Mouse (Mus musculus) adrenal gland, postnatal 10 days (tissue): ENCODE results near the gene Mmp11. TPM values are rescaled to one million over a fixed set of nuclear protein-coding genes. Genes with fewer than 3 reads are reported as not detected.

ENCODE experiments used
- DNase-seq: peaks from one replicate; pipeline ENCODE4 v3.0.0; 2021; ENCODE audit warnings: mixed read lengths
- long read RNA-seq, 2 experiments: library from polyadenylated mRNA; stranded (forward); transcript quantifications; one replicate each; pipeline ENCODE4 v2.0.0; 2021
- total RNA-seq, 2 experiments: library from RNA; stranded (reverse); gene quantifications; 2 replicates each; pipeline ENCODE4 v1.2.3; 2021

The Mmp11 gene
- 10 to 100 TPM in 1 of 2 experiments, 1 to 10 TPM in 1; 6.6 to 14.6 TPM for total RNA-seq
- long read RNA-seq, experiment 1, transcript Mmp11-201 (8 exons, 2,288 nt), result major isoform, 6 of 15 reads
- long read RNA-seq, experiment 1, partial matches to known transcripts, result 5 of 15 reads
- long read RNA-seq, experiment 1, other reads (novel, unspliced or antisense), result 3 of 15 reads
- long read RNA-seq, experiment 2, partial matches to known transcripts, result 1 of 11 reads
- long read RNA-seq, experiment 2, other reads (novel, unspliced or antisense), result 4 of 11 reads

- peak; percentile 91 for DNase-seq
These were observed at the start of gene Mmp11 for GRCm38 (mm10) chr10:75935680-75936541. Mmp11 (minus strand) TSS chr10:75936496.

GRCm38 (mm10) chr10:75979432-75979831 lies 43.1 kb upstream of the Mmp11 start:
- DNase-seq, result no peak

GRCm38 (mm10) chr10:75978835-75979157 lies 42.5 kb upstream of the Mmp11 start:
- DNase-seq, result no peak

- DNase-seq, result no peak
These were observed 42.0 kb upstream of the Mmp11 start for GRCm38 (mm10) chr10:75978119-75978834.

- DNase-seq, result peak; percentile 29
These were observed 38.9 kb upstream of the Mmp11 start for GRCm38 (mm10) chr10:75975216-75975615.

GRCm38 (mm10) chr10:75973846-75974245 lies 37.5 kb upstream of the Mmp11 start:
- DNase-seq, result no peak

GRCm38 (mm10) chr10:75954381-75954811 lies 18.1 kb upstream of the Mmp11 start, which contains the start of gene Gm5134:
Gm5134 (plus strand) TSS chr10:75954514.
- DNase-seq, result no peak

- peak; percentile 63 for DNase-seq
These were observed 15.2 kb upstream of the Mmp11 start for GRCm38 (mm10) chr10:75951424-75952050.

- DNase-seq, result peak; percentile 51
These were observed 14.5 kb upstream of the Mmp11 start for GRCm38 (mm10) chr10:75950791-75951210.

- no peak for DNase-seq
These were observed 13.1 kb upstream of the Mmp11 start for GRCm38 (mm10) chr10:75949053-75950045.

GRCm38 (mm10) chr10:75948079-75948478 lies 11.8 kb upstream of the Mmp11 start:
- no peak for DNase-seq

GRCm38 (mm10) chr10:75945896-75946295 lies 9.6 kb upstream of the Mmp11 start:
- DNase-seq, result no peak

- DNase-seq, result no peak
These were observed 8.9 kb upstream of the Mmp11 start for GRCm38 (mm10) chr10:75945213-75945612.

GRCm38 (mm10) chr10:75944066-75944772 lies 7.9 kb upstream of the Mmp11 start:
- DNase-seq, result peak; percentile 53

GRCm38 (mm10) chr10:75942736-75943477 lies 6.6 kb upstream of the Mmp11 start, which contains the start of gene Vpreb3:
Vpreb3 (plus strand) TSS chr10:75943057.
- DNase-seq, result no peak

GRCm38 (mm10) chr10:75941042-75941824 lies 4.9 kb upstream of the Mmp11 start:
- no peak for DNase-seq

- DNase-seq, result no peak
These were observed 4.2 kb upstream of the Mmp11 start, which contains the start of gene Gm867 for GRCm38 (mm10) chr10:75940520-75940919. Gm867 (minus strand) TSS chr10:75940672.

- no peak for DNase-seq
These were observed 3.4 kb upstream of the Mmp11 start for GRCm38 (mm10) chr10:75939481-75940234.
